Mouse (Mus musculus) heart, postnatal 0 days (tissue): ENCODE measurements at regions not wholly inside any gene's neighbourhood (a gene's known extent, or its start where the extent isn't known, plus 50 kb on each side); places are given as distances from the start of the nearest gene placed in this dataset.

Experiments
- CTCF ChIP-seq: IDR thresholded peaks from 2 replicates; pipeline ENCODE4 v1.5.1; 2016; ENCODE audit warnings: antibody characterized with exemption, control low read depth, low read depth
- EP300 ChIP-seq: IDR thresholded peaks from 2 replicates; pipeline ENCODE4 v1.6.1; 2016; ENCODE audit warnings: antibody characterized with exemption, low read depth

- TF ChIP-seq CTCF (no peak), EP300 (no peak)
Observed at GRCm38 (mm10) chr2:134029153-134029552, 477.2 kb downstream of the Bmp2 start.
